Mouse (Mus musculus) erythroblast, adult 5-6 weeks (primary cell): ENCODE results near the gene Gga1. TPM values are rescaled to one million over a fixed set of nuclear protein-coding genes. Genes with fewer than 3 reads are reported as not detected.

Experiments
- ATAC-seq: replicated peaks from 2 replicates; pipeline ENCODE4 v1.8.0; 2016; ENCODE audit warnings: moderate number of reproducible peaks, mild to moderate bottlenecking, moderate TSS enrichment, inconsistent platforms; ENCODE audit not compliant: poor library complexity, low FRiP score, severe bottlenecking
- total RNA-seq, 2 experiments: library from RNA; stranded (forward) in 1 of 2; stranded (reverse) in 1 of 2; fragments of 150-400 nt in 1 of 2; fragments of 200-764, 138-1000 nt in 1 of 2; gene quantifications; 2 replicates each; pipeline versions ENCODE4 v1.2.3 to v1.2.4; 2015 to 2017; ENCODE audit warnings: low replicate concordance in 2 of 2

Gga1 gene
- total RNA-seq (2015; ENCODE audit: low replicate concordance) (6.5 and 17.1 TPM in 2 replicates), total RNA-seq (2017; ENCODE audit: low replicate concordance) (3.5 and 3.7 TPM in 2 replicates)

- peak; percentile 81 for ATAC-seq
Measured at GRCm38 (mm10) chr15:78876991-78877809, at the start of gene Gga1. Gene Gga1, plus strand, starts transcription at chr15:78877190.

- no peak for ATAC-seq
Measured at GRCm38 (mm10) chr15:78828315-78828714, 48.7 kb upstream of the Gga1 start.

- ATAC-seq: no peak
Measured at GRCm38 (mm10) chr15:78829636-78830035, 47.4 kb upstream of the Gga1 start.

- ATAC-seq: no peak
Measured at GRCm38 (mm10) chr15:78830742-78831719, 46.0 kb upstream of the Gga1 start.

- ATAC-seq: no peak
Measured at GRCm38 (mm10) chr15:78831720-78832657, 45.0 kb upstream of the Gga1 start.

- no peak for ATAC-seq
Measured at GRCm38 (mm10) chr15:78832701-78833123, 44.3 kb upstream of the Gga1 start.

- ATAC-seq: no peak
Measured at GRCm38 (mm10) chr15:78833582-78833981, 43.4 kb upstream of the Gga1 start.

- ATAC-seq: no peak
Measured at GRCm38 (mm10) chr15:78834233-78835005, 42.6 kb upstream of the Gga1 start.

GRCm38 (mm10) chr15:78835200-78836085 is 41.5 kb upstream of the Gga1 start:
- ATAC-seq: no peak

- ATAC-seq: no peak
Measured at GRCm38 (mm10) chr15:78836086-78836621, 40.8 kb upstream of the Gga1 start.

GRCm38 (mm10) chr15:78839744-78840143 is 37.2 kb upstream of the Gga1 start:
- no peak for ATAC-seq

- no peak for ATAC-seq
Measured at GRCm38 (mm10) chr15:78840241-78840640, 36.7 kb upstream of the Gga1 start.

- no peak for ATAC-seq
Measured at GRCm38 (mm10) chr15:78840751-78841150, 36.2 kb upstream of the Gga1 start.

- ATAC-seq: no peak
Measured at GRCm38 (mm10) chr15:78841161-78841790, 35.7 kb upstream of the Gga1 start.

GRCm38 (mm10) chr15:78842371-78843163 is 34.4 kb upstream of the Gga1 start, which contains the start of gene Cdc42ep1:
Gene Cdc42ep1, plus strand, starts transcription at chr15:78842624.
- no peak for ATAC-seq
